Mouse (Mus musculus) WW6 (cell line): ENCODE measurements around the gene Casp6.

Experiments used
- DNase-seq: peaks from one replicate; pipeline ENCODE4 v3.0.0-alpha.2; 2013; ENCODE audit warnings: low read depth, low spot score

Casp6 gene

DNA sequence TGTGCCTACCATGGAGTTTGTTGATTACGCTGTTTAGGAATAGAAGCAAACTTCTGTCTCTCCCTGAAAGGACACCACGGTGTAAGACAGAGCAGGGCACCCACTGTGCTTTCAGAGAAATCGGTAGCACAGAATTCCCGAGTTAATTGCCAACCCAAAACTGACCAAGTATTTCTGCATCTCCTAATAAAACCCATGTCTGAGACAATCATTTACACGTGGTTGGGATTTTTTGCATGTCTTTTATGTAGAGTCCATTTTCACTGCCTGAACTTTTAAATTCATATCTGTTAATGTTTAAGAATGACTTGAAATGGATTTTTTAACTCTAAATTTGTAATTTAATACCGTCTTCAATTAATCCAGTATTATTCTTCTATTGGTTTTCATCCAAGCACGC, 22.4 kb downstream of the Casp6 start:
- DNase-seq = no peak

DNA sequence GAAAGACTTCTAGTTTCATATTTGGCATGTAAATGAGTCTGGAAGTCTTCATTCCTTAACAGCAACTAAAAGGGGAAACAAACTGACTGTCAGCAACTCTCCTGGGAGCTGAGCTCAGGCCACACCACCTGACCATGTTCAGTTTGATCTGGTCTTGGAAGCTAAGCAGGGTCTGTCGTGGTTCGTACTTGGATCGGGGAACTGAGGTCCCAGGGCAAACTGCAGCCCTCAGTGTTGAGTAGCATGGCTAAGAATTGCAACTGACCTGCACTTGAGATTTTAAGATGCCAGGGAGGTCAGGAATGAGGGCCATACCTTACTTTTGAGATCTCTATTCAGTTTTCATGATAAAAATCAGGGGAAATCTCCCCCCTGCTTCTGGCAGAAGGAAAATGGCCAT, 24.6 kb downstream of the Casp6 start:
- DNase-seq = no peak

DNA sequence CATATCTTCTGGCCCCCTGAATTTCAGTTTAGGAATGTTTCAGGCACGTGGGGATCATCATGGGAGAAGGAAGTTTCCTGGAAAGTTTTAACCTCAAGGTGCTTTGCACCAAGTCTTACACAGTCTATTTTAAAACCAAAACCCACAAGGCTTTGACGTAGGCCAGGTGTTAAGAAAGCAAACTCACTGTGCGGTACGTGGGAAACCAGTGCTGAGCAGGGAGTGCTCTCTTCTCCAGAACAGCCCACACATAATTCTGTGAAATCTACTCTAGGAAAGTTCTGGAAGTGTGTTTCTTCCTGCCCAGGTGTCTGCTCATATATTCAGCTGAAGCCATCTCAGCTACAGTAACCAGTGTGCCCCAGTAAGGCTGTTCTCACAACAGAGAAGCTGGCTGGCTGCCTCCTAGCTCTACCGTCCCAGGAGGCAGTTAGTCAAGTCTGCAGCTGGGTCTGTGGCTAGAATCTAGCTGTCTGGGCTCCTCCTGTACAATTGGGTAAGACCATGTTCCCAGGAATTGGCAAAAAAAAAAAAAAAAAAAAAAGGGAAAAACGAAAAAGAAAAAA, 29.1 kb downstream of the Casp6 start:
- no peak for DNase-seq

- DNase-seq = no peak
Measured at GRCm38 (mm10) chr3:129932443-129932842, 31.2 kb downstream of the Casp6 start.

DNA sequence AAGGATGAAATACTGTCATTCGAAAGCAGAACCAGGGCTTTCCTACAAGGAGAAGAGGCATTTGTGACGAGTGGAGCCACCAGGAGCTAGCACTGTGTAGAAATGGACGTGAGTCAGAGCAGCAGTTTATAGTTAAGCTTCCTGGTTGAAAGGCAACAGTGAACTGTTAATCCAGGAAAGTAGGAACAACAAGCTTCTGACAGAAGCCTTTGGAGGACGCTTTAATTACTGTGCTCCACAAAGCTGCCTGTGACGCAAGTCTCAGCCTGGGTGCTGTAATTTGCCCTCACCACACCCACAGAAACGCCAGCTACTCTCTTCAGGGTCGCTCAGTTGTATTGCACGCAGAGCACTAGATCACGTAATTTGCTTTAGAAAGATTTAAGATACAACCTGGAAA, 35.3 kb downstream of the Casp6 start:
- DNase-seq = no peak

- no peak for DNase-seq
Measured at GRCm38 (mm10) chr3:129937848-129938247, 36.6 kb downstream of the Casp6 start.

DNA sequence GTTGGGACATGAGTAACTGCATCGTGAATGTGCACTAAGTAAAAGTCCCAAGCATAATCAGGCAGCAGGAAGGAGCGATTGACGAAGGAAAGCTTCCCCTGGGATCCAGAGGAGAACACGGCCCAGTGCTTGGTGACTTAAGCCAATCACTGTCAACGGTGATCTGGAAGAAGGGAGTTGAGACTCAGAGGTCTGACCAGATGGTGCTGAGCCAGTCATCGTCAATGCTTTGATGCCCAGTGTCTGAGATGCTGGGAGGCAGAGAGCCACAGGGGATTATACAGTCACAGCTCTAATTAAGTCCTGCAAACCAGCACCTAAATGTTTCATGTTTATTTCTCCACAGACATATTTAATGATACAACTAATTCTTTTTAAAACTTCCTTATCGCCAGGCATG, 37.8 kb downstream of the Casp6 start:
- DNase-seq = no peak

GRCm38 (mm10) chr3:129940780-129941179, 39.6 kb downstream of the Casp6 start:
- no peak for DNase-seq

DNA sequence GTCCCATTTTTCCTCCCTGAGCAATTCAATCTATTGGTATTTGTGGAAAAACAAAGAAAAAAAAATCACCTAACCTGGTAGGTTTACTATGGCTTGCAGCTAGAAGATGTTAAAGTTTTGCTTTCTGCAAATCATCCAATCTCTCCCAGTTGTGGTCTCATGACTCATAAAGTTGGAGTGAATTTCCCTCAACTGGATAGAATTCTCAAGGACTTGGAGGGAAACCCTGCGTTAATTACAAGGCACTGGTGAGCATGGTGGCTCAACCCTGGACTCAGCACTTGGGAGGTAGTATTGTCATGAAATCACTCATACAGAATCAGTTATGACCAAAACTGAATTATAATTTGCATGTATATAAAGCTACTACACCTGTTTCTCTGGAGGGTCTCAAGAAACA, 40.1 kb downstream of the Casp6 start:
- no peak for DNase-seq

DNA sequence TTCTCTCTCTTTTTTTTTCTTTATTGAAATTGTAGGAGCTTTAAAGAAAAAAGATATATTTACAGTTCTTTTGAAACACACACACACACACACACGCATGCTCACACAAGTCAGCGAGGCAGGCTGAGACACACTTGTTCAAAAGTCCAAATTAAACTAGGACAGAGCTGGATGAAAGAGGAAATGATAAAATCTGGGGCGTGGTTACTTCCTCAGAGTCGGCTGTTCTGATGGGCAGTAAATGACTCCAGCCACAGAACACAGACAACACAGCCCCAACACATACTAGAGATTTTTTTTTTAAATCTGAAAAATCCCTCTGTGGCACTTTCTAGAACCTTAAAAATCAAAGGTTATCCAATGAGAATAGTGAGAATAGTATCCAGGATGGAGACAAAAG, 42.6 kb downstream of the Casp6 start:
- no peak for DNase-seq

DNA sequence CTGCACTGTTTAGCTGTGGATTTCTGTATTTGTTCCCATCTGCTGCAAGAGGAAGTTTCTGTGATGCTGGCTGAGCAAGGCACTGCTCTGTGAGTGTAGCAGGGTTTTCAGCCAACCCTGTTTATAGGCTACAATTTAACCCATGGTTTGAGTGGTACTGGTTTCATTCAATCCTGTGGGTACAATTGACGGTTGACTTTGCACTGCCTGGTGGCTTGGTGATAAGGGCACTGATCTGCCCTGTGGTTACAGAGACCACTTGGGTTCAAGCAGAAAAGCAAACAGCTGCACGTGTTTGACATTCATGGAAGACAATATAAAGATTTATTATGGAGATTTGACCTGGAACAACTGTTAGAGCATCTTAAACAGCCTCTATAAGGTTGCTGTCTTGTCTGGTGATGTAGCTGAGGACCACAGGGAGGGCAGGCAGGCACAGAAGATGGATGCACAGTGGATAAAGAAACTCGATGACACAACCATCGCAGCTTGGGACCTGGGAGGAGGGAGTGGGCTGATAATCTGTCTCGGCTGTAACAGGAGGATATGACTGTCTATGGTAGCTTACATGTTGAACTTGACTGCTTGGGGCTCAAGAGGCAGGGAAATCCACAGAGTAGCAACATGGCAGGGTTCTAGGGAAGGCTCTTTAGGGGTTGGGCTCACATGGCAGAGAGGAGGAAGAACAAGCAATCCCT, 45.1 kb downstream of the Casp6 start:
- no peak for DNase-seq

- DNase-seq = no peak
Measured at GRCm38 (mm10) chr3:129948359-129948758, 47.1 kb downstream of the Casp6 start.

DNA sequence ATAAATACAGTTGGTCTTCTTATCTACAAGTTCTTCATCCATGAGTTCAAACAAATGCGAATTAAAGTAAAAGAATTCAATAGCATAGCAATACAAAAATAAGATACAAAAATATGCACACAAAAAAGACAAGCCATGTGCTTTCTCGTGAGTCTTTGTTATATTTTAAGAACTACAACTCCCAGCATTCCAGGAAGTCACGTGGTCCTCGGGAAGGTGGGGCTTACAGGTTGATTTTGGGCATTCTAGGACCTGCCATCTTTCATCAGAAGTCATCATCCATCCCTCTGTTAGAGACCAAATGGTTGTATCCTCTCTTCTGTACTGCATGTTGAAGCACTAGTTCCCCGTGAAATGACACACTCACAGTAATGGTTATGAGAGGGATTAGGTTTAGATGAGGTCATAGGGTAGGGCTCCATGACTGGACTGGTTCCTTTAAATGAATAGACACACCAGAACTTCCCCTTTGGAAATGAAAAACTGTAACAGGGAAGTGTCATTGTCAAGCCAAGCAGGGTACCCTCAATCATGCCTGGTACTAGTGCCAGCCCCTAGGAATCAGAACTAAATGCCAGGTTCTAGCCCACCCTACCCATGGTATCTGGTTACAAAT, 48.0 kb downstream of the Casp6 start:
- DNase-seq = no peak

DNA sequence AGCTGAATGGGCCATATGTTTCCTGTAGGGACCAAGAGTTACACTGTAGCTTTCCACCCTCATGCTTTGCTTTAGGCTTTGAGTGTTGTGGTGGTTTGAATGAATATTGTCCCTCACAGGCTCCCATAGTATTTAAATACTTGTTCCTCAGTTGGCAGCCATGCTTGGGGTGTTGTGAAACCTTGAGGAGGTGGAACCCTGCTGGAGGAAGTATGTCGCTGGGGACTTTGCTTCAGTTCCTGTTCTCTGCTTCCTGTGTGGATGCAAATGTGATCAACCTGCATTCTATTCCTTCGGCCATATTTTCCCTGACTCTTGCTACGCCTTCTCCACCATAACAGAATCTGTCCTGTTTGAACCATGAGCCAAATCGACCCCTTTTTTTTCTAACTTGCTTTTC, 52.1 kb downstream of the Casp6 start:
- no peak for DNase-seq

DNA sequence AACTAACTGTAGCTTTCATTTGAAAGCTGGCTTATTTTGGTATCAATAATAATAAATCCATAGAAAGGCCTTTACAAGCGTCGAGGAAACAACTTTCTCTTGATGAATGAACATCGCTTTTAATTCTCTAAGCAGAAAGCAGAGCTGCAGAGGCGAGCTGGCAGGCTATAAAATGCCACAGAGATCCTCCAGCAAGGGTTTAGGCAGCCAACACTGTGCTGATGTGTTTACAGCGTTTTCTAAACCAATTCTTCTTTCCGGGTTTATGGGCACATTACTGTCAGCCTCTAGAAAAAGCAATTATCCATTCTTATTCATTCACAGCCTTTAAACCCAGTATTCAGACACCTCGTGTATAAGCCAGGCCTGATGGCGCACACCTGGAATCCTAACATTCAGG, 61.3 kb downstream of the Casp6 start:
- no peak for DNase-seq
